Mouse (Mus musculus) heart, postnatal 0 days (tissue): ENCODE data around the gene Mymk.

Experiments
- CTCF ChIP-seq: IDR thresholded peaks from 2 replicates; pipeline ENCODE4 v1.5.1; 2016; ENCODE audit warnings: antibody characterized with exemption, control low read depth, low read depth
- EP300 ChIP-seq: IDR thresholded peaks from 2 replicates; pipeline ENCODE4 v1.6.1; 2016; ENCODE audit warnings: antibody characterized with exemption, low read depth

DNA sequence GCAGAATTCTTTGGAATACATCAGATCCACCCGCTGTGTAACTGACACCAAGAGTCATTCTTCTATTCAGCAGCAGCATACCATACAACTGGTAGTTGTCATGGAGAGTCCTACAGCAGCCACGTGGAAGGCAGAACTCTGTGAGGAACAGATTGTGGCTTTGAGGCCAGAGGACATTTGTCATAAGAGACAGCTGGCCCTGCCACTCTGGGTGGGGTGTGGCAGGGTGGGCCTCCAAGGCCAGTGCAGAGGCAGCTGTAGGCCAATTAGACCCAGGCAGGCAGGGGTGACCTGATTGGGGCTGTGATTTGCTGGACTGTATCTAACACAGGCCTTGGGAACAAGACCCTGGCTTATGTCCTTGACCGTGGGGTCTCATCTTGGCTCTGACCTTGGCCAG, 2.3 kb downstream of the Mymk start:
- no peak for TF ChIP-seq CTCF
- no peak for TF ChIP-seq EP300
